Mouse (Mus musculus) bone marrow, adult 2 months (tissue): Measurements from ENCODE around the gene Umad1. TPM values are rescaled to one million over a fixed set of nuclear protein-coding genes. Genes with fewer than 3 reads are reported as not detected.
A peak's percentile ranks its signal among the peaks of the same experiment; 100 is the strongest.

Experiments
- H3K27ac ChIP-seq: fragments of 200-500 bp; 2 replicates; pipeline ENCODE4 v1.5.1; 2012; ENCODE audit warnings: low read depth, mild to moderate bottlenecking, control low read depth, inconsistent platforms, low read length; ENCODE audit not compliant: control insufficient read depth, poor library complexity, insufficient read depth
- H3K4me1 ChIP-seq: fragments of 200-500 bp; 2 replicates; pipeline ENCODE4 v1.6.1; 2011; ENCODE audit warnings: low read length; ENCODE audit not compliant: control insufficient read depth, insufficient read depth
- H3K4me3 ChIP-seq: fragments of 200-500 bp; replicated peaks from 2 replicates; pipeline ENCODE3; 2011; ENCODE audit warnings: mild to moderate bottlenecking, low read depth, low read length, control low read depth; ENCODE audit not compliant: control insufficient read depth
- CTCF ChIP-seq: fragments of 200-500 bp; IDR thresholded peaks from 2 replicates; pipeline ENCODE4 v1.5.1; 2011; ENCODE audit warnings: low read length, control low read depth; ENCODE audit not compliant: control insufficient read depth, insufficient read depth
- POLR2A ChIP-seq: fragments of 200-500 bp; IDR thresholded peaks from 2 replicates; pipeline ENCODE4 v1.6.1; 2011; ENCODE audit warnings: low read depth, mild to moderate bottlenecking, control low read depth, low read length, borderline replicate concordance; ENCODE audit not compliant: control insufficient read depth
- WGBS: fragments of 180-500 bp; shearing (Covaris S2); methylation state at CpG from one replicate; pipeline ENCODE4 v1.1.7; 2018; 5-methylcytosine and 5-hydroxymethylcytosine counted together
- polyA plus RNA-seq: library from polyadenylated mRNA; stranded (reverse); fragments of >200 nt; gene quantifications from 2 replicates; pipeline ENCODE4 v1.2.4, GENCODE M21; 2011; ENCODE audit warnings: low replicate concordance; ENCODE audit not compliant: missing spikeins, insufficient read depth, insufficient read length

Umad1 gene
- polyA plus RNA-seq, 1 experiment = 8.5 TPM

DNA sequence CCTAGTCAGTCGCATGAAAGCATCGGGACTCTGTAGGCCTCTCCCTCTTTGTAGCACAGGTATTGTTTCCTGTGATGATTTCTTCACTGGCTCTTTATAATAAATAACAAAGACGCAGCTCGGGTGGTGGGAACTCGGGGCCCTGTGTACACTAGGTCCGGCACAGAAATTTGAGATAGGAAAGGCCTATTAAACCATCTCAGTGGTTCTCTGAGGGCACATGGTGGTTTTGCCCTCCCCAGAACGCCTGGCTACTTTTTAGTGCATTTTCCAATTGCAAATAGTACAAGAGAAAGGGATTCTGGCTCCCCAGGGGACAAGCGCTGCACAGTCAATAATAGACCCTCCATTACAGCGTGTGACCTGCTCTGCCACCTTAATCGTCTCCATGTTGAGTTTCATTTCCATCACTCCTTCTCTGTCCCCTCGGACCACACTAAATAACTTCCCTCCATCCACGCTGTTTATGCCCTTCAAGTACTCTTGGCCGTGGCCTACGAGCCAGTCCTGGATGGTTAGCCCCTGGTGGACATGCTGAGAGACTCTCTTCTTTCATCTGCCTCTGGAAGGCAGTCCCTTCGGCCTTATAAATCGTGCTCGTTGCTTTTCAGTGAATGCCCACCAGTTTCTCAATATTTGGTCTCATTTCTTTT, 227.4 kb downstream of the Umad1 start:
- WGBS = 90% methylated on average over 17 of the region's 17 CpGs
- peak overlapping the region; percentile 50 for H3K27ac ChIP-seq
- H3K4me1 ChIP-seq = peaks cover 7% of the 10 kb centered on the region
- TF ChIP-seq CTCF (no peak), POLR2A (no peak)
- H3K4me3 ChIP-seq = no peak overlapping the region

DNA sequence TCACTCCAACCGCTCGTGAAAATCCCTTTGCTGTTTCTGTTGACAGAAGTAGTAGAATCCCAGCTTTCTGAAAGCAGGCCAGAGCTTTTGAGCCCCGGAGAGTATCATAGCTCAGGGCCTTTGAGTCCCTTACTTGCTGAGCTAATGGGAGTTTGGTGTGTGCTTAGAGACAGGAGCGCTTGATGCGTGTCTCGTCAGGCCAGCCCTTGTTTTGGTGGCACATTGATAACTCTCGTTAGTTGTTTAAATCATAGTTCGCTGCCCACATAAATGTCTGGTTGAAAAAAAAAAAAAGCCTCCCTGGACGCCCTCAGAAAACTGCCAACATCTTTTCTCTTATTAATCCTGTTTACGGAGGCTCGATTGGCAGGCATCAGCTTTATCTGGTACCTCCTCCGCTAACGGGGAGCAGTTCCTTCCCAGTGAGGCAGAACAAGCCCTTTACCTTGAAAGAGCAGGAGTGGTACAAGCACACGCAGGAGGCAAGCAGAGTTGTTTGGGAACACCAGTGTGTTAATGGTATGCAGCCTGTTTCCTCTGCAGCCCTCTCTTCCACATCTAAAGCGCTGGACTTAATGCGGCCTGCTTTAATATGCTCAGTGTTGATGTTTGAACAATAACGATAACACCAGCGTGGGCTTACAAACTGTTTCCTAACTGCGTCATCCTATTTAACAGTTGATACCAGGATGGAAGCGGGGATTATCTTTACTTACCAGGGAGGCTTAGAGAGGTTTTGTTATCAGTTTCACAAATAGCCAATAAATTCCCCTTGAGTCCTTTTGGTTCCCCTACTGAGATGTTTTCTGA, 228.2 kb downstream of the Umad1 start:
- TF ChIP-seq CTCF = no peak
- no peak for TF ChIP-seq POLR2A
- WGBS = 65% methylated on average over 20 of the region's 20 CpGs
- peak overlapping the region; percentile 55 for H3K4me3 ChIP-seq
- H3K27ac ChIP-seq = peak overlapping the region; percentile 83
- H3K4me1 ChIP-seq = peaks cover 7% of the 10 kb centered on the region

DNA sequence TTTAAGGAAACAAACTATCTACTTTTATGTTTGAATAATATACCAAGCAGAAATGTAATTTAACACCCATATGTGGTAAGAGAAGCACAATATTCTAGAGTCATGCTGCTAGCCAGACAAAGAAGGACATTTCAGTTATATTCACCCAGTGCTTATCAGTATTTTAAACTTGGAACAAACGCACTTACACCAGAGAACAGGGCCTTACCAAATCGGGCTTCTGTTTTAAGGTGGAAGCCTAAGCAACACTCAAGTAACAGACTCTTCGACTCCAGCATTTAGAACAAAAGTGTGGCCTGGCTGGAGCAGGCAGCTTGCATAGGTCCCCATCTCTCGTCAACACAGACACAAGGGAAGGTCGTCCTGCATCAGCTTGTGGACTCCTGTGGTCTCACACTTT, 229.2 kb downstream of the Umad1 start:
- Histone ChIP-seq H3K4me3 (no peak overlapping the region), H3K4me1 (peaks cover 7% of the 10 kb centered on the region), H3K27ac (peak overlapping the region; percentile 9; the same call in 1 of the 2 replicates)
- no peak for TF ChIP-seq CTCF
- no peak for TF ChIP-seq POLR2A
- 59% methylated on average over 5 of the region's 5 CpGs for WGBS

DNA sequence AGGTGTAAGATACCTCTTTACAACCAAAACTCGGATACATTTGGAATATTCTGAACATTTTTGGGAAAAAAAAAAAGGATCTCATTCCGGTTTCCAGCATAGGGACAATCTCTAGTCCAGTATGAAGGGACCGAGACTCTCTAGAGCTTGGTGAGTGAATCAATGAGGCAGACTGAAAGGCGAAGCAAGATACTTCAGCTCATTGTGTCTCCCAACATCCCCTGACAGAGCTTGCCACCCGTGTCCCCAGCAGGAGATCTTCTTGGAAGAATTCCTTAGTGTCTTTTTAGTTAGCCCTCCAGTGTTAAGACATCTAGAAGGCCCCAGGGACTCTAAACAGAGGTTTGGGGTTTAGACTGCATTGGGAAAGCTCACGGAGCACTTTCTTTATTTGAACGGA, 230.2 kb downstream of the Umad1 start:
- TF ChIP-seq CTCF (no peak), POLR2A (no peak)
- whole genome bisulfite sequencing = 91% methylated on average over 7 of the region's 7 CpGs
- Histone ChIP-seq H3K4me1 (peaks cover 7% of the 10 kb centered on the region), H3K4me3 (no peak overlapping the region), H3K27ac (no peak overlapping the region)

DNA sequence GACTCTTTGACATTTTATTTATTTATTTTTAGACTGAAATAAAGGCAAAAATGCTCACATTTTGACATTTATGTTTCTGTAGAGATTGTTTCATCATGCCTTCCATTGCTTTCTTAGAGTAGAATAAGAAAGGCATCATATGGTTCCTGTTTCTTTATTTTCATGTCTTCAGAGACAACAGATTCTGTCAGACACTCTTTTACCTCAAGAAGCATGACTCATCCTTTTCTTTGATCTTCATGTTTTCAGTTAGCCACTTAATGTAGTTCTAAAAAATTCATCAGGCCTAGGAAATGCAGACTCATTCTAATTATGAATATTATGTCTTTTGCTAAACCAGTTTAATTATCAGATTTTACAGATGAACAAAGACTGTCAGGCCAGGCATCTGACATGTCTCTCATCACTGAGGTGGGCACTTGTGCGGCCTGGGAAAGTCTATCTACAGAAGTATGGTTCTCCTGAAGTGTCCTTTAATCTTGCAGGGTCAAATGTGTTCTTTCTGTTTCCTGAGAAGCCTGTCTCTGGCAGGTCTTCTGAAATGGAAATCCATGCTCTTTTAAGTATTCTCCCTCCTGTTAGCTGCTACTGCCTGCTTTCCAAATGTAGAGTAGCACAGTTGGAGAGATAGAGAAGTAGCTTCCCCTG, 231.0 kb downstream of the Umad1 start:
- peaks cover 6% of the 10 kb centered on the region for H3K4me1 ChIP-seq
- WGBS = 88% methylated on average over 1 of the region's 1 CpGs
- TF ChIP-seq CTCF (no peak), POLR2A (no peak)
- no peak overlapping the region for H3K27ac ChIP-seq
- H3K4me3 ChIP-seq = no peak overlapping the region

DNA sequence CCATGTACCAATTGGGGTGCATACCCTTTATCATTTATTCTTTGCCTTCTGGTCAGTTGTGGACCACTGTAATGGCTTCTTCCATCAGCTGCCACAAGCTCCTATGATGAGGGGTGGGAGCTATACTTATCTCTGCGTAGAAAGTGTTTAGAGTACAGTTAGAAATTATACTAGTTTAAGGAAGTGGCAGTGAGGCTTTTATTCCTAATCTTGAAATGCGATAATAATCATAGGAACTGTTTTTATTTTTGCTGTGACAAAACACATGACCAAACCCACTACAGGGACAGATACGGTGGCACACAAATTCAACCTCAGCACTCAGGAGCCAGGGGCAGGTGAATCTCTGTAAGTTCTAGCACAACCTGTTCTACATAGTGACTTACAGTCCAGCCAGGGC, 233.2 kb downstream of the Umad1 start:
- no peak overlapping the region for H3K4me3 ChIP-seq
- peaks cover 6% of the 10 kb centered on the region for H3K4me1 ChIP-seq
- no peak for TF ChIP-seq POLR2A
- TF ChIP-seq CTCF = no peak
- no peak overlapping the region for H3K27ac ChIP-seq
- WGBS = 72% methylated on average over 3 of the region's 3 CpGs

DNA sequence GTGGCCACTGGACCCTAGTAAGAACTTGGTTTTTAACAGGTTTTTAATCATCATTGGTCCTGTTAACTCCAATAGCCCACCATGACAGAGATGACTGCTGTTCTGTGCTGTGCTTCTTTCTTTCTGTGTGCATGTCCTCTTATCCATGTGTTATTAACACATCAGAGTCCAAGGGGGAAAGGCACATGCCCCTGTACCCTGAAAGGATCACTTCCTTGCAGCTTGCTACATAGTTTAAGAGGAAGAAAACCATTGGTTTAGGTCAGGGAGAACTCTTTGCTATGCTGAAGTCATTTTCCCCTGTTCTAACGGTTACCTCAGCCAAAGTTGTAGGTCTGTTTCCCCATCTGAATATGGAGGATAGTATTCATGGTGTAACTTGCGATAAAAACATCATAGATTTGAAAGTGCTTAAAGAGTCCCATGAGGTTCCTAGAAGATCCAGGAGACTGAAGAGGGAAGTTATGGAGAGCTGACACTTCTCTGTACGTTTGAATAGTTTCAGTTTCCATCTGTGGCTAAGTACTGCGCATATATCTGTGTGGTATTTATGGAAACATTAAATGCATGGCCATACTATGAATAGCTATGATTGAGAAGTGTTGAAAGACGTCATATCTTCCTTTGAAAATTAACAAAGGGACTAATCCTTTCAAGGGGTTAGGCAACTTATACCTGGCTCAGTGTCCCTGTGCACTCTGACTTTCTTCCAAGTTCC, 236.2 kb downstream of the Umad1 start:
- H3K27ac ChIP-seq = no peak overlapping the region; the same call in 1 of the 2 replicates
- WGBS = 32% methylated on average over 5 of the region's 5 CpGs
- H3K4me1 ChIP-seq = peaks cover 3% of the 10 kb centered on the region; the same call in 1 of the 2 replicates
- no peak for TF ChIP-seq POLR2A
- TF ChIP-seq CTCF = no peak
- no peak overlapping the region for H3K4me3 ChIP-seq

DNA sequence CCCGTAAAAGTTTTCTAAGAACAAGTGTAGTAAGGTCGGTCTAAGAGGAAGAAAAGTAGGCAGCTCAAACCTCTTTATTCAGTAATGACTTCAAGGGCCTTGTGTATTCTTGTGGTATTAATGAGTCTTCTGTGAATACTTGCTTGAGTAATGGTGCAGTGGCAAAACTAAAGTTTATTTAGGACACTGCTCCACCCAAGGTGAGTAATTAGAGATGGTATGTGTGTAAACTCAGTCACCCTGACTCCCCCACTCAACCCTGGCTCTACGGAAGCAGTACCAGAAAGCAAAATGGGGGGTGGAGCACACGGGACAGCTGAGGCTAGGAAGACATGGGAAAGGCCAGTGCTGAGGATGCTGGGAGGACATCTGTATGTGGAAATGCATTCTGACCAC, 236.7 kb downstream of the Umad1 start:
- TF ChIP-seq POLR2A (no peak), CTCF (no peak)
- Histone ChIP-seq H3K4me3 (no peak overlapping the region), H3K27ac (no peak overlapping the region), H3K4me1 (peaks cover 3% of the 10 kb centered on the region; the same call in 1 of the 2 replicates)
- 66% methylated on average over 4 of the region's 4 CpGs for WGBS
